Mouse (Mus musculus) left cerebral cortex, adult 8-10 months (tissue): ENCODE results near the gene Rbms1. TPM values are rescaled to one million over a fixed set of nuclear protein-coding genes. Genes with fewer than 3 reads are reported as not detected.
A peak's percentile ranks its signal among the peaks of the same experiment; 100 is the strongest.

Experiments used
- DNase-seq, 2 experiments: peaks; one replicate each; pipeline ENCODE4 v3.0.0; 2022; ENCODE audit warnings: low spot score in 2 of 2
- total RNA-seq, 4 experiments: library from RNA; stranded (reverse); gene quantifications; 2 replicates each; pipeline ENCODE4 v1.2.4; 2022

The Rbms1 gene
- total RNA-seq, 4 experiments from 2014 or later, result 20.8 to 25.4 (median 23.8) TPM

- DNase-seq, result no peak
Observed at GRCm38 (mm10) chr2:60766420-60766819, 196.6 kb downstream of the Rbms1 start.

- no peak for DNase-seq
Observed at GRCm38 (mm10) chr2:60756218-60756617, 206.8 kb downstream of the Rbms1 start.

DNA sequence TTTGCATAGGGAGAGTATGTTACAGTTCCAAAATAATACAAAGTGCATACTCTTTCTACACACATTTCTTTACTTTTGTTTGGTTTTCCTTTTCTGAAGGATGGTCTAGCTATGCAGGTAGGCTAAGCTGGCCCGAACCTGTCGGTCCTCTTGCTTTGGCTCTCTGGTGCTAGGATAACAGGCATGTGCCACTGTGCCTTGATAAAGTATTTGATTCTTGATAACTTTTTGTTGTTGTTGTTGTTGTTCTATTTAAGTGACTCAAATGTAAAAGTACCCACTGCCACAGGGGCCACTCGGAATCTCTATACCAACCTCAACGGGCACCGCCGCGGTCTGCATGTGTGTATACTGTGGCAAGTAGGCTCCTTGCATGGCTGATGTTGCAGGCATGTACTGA lies 207.9 kb downstream of the Rbms1 start:
- DNase-seq, result no peak

GRCm38 (mm10) chr2:60751274-60751673 lies 211.7 kb downstream of the Rbms1 start:
- no peak for DNase-seq

- no peak for DNase-seq
Observed at GRCm38 (mm10) chr2:60750591-60750990, 212.4 kb downstream of the Rbms1 start.

DNA sequence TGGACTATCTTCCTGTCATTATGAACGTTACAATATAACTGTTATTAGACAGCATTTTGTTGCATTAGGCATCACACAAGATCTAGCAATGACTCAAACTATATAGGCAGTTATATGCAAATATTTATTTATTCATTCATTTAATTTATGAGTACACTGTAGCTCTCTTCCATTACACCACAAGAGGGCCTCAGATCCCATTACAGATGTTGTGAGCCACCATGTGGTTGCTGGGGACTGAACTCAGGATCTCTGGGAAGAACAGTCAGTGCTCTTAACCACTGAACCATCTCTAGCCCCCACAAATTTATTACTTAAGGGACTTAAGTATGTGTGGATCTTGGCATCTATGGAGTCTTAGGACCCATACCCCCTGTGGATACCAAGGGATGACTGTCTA lies 214.4 kb downstream of the Rbms1 start:
- DNase-seq, result no peak

GRCm38 (mm10) chr2:60747590-60747989 lies 215.4 kb downstream of the Rbms1 start:
- no peak for DNase-seq

- no peak for DNase-seq
Observed at GRCm38 (mm10) chr2:60744674-60745073, 218.3 kb downstream of the Rbms1 start.

- DNase-seq, result no peak
Observed at GRCm38 (mm10) chr2:60739389-60740137, 223.4 kb downstream of the Rbms1 start.

DNA sequence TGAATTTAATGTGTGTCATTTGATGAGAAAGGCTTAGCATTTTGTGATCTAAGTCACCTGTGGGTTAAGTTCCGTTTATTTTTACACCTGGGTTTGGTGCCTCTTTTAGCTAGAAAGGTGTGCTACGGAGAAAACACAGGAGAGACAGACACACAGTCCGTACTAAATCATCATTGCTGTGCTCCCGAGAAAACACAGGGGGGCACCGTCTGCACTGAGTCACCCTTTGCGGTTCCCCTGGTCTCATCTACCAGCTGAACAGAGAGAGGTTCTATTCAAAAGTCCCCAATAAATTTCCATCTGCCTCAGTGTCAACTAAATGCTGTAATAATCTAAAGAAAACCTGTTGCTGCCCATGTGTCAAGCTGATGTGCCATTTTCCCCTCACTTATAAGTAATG lies 232.1 kb downstream of the Rbms1 start:
- DNase-seq, result no peak

DNA sequence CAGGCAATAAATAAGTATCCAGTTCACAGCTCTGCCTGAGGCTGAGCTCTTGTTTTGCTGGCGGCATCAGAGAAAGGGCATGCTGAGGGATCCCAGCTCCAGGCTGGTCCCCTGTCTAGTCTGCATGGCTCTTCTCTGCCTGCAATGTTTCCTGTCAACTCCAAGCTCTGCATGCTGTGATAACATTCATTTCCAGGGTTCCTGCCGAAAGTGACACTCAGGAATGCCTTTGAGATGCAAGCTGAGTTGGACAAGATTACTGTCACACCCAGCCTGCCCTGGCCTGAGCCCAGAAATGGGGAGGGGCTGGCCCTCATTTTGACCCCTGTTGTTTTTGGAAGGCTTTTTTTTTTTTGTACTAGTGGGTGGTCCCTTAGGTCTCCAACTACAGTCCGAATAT lies 233.0 kb downstream of the Rbms1 start:
- no peak for DNase-seq

- DNase-seq, result no peak
Observed at GRCm38 (mm10) chr2:60728902-60729585, 233.9 kb downstream of the Rbms1 start.

DNA sequence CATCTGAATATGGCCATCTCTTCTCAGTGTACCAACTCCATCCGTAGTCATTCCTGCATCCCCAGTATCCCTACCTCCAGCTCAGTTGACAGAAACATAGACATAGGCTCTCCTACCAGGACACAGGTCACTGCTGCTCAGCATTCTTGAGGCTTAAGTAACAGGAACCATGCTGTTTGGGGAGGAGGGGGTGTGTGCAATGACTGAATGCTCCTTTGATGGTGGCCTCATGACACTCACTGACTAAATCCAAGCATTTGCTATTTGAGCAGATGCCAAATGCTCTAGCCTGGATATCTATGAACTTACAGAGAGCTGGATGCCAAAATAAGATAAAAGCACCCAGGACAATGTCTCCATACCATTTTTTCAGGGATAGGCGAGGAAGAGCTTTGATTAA lies 238.3 kb downstream of the Rbms1 start:
- DNase-seq, result no peak

GRCm38 (mm10) chr2:60722967-60723366 lies 240.0 kb downstream of the Rbms1 start:
- no peak for DNase-seq

DNA sequence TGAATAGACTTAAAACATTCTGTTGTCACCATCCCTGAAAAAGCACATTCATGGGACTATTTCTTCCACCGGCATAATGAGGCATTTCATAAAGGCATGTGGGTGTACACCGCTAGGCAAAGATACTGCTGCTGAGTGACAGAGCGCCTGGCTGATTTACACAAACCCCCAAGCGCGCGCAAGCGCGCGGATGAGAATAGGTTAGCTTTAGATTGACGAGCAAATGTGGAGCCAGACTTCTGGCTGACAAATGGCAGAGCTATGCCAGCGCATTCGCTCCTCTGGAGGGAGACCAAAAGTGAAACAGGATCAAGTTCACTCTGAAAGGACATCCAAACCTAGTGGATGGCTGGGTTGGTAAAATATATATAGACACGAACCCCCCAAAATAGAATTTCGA lies 240.5 kb downstream of the Rbms1 start, which contains the start of gene Itgb6:
Gene Itgb6, minus strand, starts transcription at position 130 of the 400 bp plus-strand sequence.
- peak in 1 of 2 experiments; percentile 33 for DNase-seq

DNA sequence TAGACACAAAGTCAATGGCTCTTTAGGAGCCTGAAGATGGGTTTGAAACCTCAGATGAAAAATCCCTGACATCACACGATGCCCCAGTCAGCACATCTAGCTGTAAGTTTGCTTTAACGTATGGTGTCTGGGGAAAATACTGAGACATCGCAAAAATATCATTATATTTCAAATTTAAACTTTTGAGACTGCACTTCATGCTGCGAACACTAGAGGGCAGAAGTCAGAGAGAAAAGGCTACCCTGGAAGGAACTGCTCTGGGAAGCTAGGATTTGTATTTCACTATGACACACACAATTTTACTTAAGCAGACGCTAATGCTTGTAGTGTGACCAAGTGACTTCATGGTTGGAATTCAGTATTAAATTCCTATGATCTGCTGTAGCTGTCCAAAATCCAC lies 242.1 kb downstream of the Rbms1 start:
- DNase-seq, result no peak

- DNase-seq, result no peak
Observed at GRCm38 (mm10) chr2:60720205-60720604, 242.8 kb downstream of the Rbms1 start.

DNA sequence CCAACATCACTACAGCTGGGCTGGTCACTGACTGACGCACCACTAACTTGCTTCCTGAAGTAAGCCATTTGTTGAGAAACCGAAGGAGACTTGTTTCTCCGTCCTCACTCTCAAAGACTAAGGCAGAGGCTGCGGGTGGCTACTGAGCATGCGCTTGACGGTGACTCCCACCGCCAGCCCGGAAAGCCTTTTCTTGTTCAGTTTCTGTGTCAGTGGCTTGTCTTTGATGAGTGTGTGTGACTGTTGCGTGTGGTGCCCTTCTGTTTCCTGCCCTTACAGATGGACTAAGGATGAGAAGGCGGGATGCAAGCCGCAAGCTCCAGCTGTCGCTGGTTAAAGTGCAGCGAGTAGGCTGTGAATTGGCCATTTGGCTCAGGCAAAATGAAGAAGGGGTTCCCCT lies 245.6 kb downstream of the Rbms1 start:
- peak in 1 of 2 experiments; percentile 37 for DNase-seq

DNA sequence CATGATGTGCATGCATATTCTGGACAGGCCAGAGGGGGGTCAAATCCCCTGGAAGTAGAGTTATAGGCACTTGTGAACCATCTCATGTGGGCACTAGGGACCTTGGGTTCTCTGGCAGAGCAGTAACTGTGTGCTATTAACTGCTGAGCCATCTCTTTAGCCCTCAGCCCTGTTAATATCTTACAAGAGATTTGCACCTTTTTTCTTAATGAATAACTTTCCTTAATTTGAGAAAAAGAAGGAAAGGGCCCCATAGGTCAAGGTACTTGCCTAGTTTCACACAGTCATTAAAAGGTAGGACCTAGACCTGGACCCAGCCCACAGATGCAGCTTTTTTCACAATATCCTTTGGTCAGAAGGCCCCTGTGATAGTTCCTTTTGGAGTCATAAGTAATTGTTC lies 246.4 kb downstream of the Rbms1 start:
- DNase-seq, result no peak

- no peak for DNase-seq
Observed at GRCm38 (mm10) chr2:60715771-60716170, 247.2 kb downstream of the Rbms1 start.

DNA sequence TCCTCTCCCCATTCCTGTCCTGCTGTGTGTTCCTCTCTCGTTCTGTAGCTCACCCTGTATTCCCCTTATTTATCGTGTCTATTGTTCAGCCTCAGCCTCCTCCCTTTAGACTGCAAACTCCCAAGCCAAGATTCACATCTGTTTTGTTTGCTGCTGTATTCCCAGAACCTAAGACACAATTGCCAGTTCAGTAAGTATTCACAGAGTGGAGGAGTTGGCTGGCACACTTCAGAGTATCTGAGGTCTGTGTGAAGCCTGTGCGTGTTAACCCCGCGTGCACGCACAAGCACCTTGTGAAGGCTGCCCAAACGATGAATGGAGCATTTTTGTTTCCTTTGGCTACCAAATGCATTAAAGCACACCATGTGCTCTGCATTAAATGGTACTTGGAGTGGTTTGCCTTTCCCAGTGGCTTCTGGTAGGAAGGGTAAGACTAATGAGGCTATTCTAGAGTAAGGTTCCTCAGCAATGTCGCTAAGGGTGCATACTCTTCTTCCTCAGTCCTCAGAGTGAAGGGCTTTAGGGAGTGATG lies 248.0 kb downstream of the Rbms1 start:
- no peak for DNase-seq

DNA sequence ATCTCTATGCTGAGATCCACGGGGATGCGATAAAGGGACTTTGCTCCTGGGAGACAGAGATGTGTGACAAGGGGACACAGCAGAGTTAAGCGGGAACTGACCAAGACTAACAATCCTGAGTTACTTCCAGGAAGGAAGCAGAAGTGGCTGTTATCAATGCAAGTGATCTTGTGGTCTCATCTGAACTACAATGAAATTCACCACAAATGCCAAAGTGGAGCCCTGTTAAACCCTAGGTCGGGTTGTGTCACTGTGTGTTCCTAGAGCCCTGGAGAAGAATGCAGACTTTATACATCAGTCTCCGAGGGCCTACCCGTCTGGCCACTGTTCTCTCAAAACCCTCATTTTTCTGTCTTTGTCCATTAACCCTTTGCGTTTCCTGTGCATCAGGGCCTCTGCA lies 248.5 kb downstream of the Rbms1 start:
- no peak for DNase-seq

DNA sequence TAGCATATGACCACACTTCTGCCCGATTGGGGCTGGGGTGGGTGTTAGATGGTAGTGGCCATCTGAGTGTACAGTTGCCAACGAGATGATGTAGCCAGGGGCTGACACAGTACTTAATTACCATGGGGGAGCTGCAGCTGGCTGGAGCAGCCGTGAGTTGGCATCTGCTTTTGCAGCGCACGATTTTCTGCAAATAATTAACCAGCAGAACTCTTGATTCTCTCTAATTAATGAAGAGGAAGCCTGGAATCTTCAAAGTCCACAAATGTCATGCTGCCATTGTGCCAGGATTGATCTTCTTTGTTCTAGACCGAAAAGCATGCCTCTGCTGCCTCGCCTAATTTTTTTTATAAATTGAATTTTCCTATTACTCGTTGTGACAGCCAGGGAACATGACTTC lies 249.1 kb downstream of the Rbms1 start:
- DNase-seq, result no peak
